Mouse (Mus musculus) gastrocnemius, postnatal 25 days (tissue): ENCODE measurements around the gene Cacna1f. TPM values are rescaled to one million over a fixed set of nuclear protein-coding genes. Genes with fewer than 3 reads are reported as not detected.
A peak's percentile ranks its signal among the peaks of the same experiment; 100 is the strongest.

Experiments used
- DNase-seq: peaks from one replicate; pipeline ENCODE4 v3.0.0; 2022
- total RNA-seq, 2 experiments: library from RNA; stranded (reverse); gene quantifications; 1 replicate in 1 of 2; 2 replicates in 1 of 2; pipeline ENCODE4 v1.2.3; 2021

Gene Cacna1f
- total RNA-seq, 2 experiments from 2014 or later: not detected

GRCm38 (mm10) chrX:7674284-7675000 is 67.6 kb downstream of the Cacna1f start:
- no peak for DNase-seq

- DNase-seq: no peak
These were observed 68.1 kb downstream of the Cacna1f start for GRCm38 (mm10) chrX:7675001-7675380.

GRCm38 (mm10) chrX:7678986-7679385 is 72.1 kb downstream of the Cacna1f start:
- DNase-seq: no peak

- DNase-seq: peak; percentile 87
These were observed 72.6 kb downstream of the Cacna1f start for GRCm38 (mm10) chrX:7679405-7680056.

GRCm38 (mm10) chrX:7680057-7680412 is 73.2 kb downstream of the Cacna1f start:
- DNase-seq: no peak

GRCm38 (mm10) chrX:7680864-7681263 is 74.0 kb downstream of the Cacna1f start, which contains the start of gene Magix:
Magix (minus strand) TSS chrX:7681251.
- peak; percentile 41 for DNase-seq

Other genes with a start within 250 kb of the Cacna1f start
- gene Usp27x, start 231.3 kb upstream of the Cacna1f start, total RNA-seq: under 1 TPM; 0.20 to 0.35 TPM
- gene Foxp3, start 33.4 kb upstream of the Cacna1f start, total RNA-seq: under 1 TPM in 1 of 2 experiments, not detected in 1; 0.08 TPM
- 1 to 10 TPM; 2.0 to 3.1 TPM for gene Ppp1r3f, start 32.8 kb upstream of the Cacna1f start, total RNA-seq
- gene Ccdc22, start 1.6 kb upstream of the Cacna1f start, total RNA-seq: 10 to 100 TPM; 10.7 to 11.9 TPM
- gene Syp, start 31.4 kb downstream of the Cacna1f start, total RNA-seq: 1 to 10 TPM; 1.0 to 1.6 TPM
- gene Prickle3, start 50.2 kb downstream of the Cacna1f start, total RNA-seq: 10 to 100 TPM; 15.4 to 16.4 TPM
- gene Plp2, start 64.3 kb downstream of the Cacna1f start, total RNA-seq: 10 to 100 TPM; 25.4 to 27.2 TPM
- gene Magix, start 74.2 kb downstream of the Cacna1f start, total RNA-seq: 10 to 100 TPM; 16.5 to 21.5 TPM
- gene Gpkow, start 90.0 kb downstream of the Cacna1f start, total RNA-seq: 10 to 100 TPM; 11.3 to 14.6 TPM
- 10 to 100 TPM; 21.8 to 27.6 TPM for gene Wdr45, start 107.2 kb downstream of the Cacna1f start, total RNA-seq
- not detected for gene Gm45208, start 115.2 kb downstream of the Cacna1f start, total RNA-seq
- gene Praf2, start 121.4 kb downstream of the Cacna1f start, total RNA-seq: 1 to 10 TPM; 4.7 to 7.3 TPM
- gene Ccdc120, start 143.8 kb downstream of the Cacna1f start, total RNA-seq: under 1 TPM; 0.16 to 0.56 TPM
- gene Tfe3, start 155.5 kb downstream of the Cacna1f start, total RNA-seq: 1 to 10 TPM; 6.1 to 8.2 TPM
- 10 to 100 TPM; 17.5 to 21.2 TPM for gene Gripap1, start 182.7 kb downstream of the Cacna1f start, total RNA-seq
- under 1 TPM; 0.18 to 0.43 TPM for gene Kcnd1, start 215.2 kb downstream of the Cacna1f start, total RNA-seq
- gene Otud5, start 234.3 kb downstream of the Cacna1f start, total RNA-seq: 10 to 100 TPM; 14.8 to 18.2 TPM